Mouse (Mus musculus) layer of hippocampus, adult 9-11 months (tissue): ENCODE data around the gene AW822073.
"Not testable (repeated sequence)": the region's sequence is repeated elsewhere in the genome, so short reads cannot be mapped to it uniquely, and the experiment has no call there.

ENCODE experiments used
- DNase-seq: peaks from one replicate; pipeline ENCODE4 v3.0.0; 2022

AW822073 gene

DNA sequence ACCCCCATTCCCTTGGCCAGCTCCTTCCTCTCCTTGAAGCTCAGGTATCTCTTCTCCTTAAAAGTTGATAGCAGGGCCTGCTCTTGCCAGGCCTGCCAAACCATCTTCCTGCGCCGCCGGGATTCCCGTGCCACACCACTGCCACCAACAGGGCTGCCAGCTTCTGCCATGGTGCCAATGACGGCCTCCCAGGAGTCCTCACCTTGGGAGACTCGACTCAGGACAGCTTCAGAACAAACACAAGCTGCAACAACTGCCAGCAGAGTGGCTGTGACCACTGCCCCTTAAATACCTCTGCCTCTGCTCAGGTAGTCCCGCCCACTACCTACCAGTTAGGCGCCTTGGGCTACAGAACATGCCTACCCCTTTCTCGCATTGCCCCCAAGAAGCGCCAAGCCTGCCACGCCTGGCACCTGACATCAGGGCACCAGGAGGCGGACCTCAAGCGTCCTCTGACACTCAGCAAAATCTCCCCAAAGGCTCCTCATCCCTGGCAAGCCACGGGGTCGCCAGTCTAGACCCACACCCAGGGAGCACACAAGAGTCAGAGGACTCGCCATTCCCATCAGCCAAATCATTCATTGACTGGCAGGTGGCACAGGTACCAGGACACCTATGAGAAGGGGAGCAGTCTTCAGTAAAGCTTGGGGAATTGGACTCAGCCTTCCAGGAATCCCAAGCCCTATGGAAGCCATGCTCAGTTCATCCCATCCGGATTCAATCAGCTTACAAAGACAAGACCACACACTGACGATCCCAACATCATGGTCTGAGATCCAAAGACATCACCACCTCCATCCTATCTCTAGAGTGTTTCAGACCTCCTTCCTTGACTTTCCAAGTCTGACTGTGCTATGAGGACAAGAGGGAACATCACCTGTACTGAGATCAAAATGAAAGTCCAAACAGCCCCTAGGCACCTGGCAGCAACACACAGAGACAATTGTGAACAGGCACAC lies at the start of gene AW822073:
TSS of gene AW822073 (minus strand) at position 104 of the 959 bp plus-strand sequence.
- DNase-seq = not testable (repeated sequence)

DNA sequence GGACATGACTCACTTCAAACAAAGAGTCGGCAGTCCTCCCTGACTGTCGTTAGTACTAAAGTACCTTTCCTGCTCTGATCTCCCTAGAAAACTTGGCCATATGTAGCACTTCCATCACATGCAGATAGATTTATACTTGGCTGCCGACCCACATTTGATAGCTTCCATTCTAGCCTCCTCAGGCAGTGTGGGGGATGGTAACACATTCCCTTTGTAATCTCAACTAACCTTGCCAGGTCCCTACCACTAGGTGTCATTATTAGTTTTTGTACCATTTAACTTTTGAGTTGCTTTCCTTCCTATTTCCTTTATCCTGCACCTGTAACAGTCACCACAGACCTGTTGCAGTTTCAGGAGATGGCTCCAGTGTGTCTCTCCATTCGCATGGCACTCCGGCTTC lies 33.7 kb upstream of the AW822073 start:
- DNase-seq = no peak

DNA sequence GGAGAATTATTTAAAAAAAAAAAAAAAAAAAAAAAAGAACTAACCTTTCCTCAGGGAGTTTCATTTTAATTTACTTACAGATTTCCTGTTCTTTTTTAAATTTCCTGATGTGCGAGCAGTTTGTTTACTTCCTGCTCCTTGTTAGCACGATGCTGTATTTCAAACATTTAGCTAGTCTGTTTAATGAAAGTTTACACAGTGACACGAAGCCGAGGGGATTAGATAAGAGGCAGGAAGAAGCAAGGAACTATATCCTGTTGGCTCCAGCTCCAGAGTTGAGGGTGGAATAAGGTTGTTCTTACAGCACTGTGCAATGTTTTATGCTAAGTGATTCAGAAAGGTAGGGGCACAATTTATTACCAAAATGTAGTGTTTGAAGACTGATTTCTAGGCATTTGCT lies 31.2 kb upstream of the AW822073 start:
- DNase-seq = no peak

DNA sequence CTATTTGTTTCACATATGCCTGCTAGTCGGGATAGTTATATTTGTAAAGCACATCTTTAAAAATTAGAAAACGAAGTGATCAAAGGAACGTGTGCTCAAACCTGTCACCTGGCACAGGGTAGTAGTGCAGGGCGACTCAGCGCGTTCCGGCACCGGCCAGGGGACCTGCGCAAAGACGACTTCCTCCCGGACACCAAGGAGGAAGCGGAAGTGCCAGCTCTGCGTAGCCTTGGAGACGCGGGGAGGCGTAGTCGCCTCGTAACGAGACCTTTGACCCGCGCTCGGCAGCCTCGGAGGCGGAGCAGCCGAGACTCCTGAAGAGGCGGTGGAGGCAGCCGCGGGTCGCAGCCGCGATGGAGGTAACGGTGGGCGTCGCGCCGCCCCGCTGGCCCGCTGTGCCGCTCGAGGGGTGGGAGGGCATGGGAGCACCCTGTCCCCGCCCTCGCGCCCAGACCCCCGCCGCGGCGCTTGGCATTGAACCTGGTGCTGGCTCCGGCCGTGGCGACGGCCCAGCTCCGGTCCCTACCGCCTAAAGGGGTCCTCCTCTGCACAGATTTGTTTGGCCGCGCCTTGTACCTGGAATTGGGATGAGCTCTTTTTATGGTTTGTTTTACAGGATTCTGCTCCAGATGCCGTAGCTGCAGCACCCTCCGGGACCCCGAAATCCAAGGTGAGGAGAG lies 30.6 kb upstream of the AW822073 start, which contains the start of gene Gcc2:
TSS of gene Gcc2 (plus strand) at position 285 of the 680 bp plus-strand sequence.
- DNase-seq = peak; percentile 95

- no peak for DNase-seq
Measured at GRCm38 (mm10) chr10:58254635-58255175, 30.0 kb upstream of the AW822073 start.

GRCm38 (mm10) chr10:58249535-58249934 lies 24.8 kb upstream of the AW822073 start:
- DNase-seq = no peak

- DNase-seq = not testable (repeated sequence)
Measured at GRCm38 (mm10) chr10:58238984-58239740, 14.4 kb upstream of the AW822073 start.

DNA sequence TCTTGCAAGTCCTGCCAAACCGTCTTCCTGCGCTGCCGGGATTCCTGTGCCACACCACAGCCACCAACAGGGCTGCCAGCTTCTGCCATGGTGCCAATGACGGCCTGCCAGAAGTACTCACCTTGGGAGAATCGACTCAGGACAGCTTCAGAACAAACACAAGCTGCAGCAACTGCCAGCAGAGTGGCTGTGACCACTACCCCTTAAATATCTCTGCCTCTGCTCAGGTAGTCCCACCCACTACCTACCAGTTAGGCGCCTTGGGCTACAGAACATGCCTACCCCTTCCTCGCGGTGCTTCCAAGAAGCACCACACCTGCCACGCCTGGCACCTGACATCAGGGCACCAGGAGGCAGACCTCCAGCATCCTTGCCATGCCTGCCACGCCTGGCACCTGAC lies 11.9 kb upstream of the AW822073 start, which contains the start of gene Gm4981:
TSS of gene Gm4981 (minus strand) at position 89 of the 400 bp plus-strand sequence.
- no peak for DNase-seq

GRCm38 (mm10) chr10:58234985-58235384 lies 10.3 kb upstream of the AW822073 start:
- not testable (repeated sequence) for DNase-seq

- DNase-seq = not testable (repeated sequence)
Measured at GRCm38 (mm10) chr10:58233740-58234121, 9.0 kb upstream of the AW822073 start.

GRCm38 (mm10) chr10:58233054-58233739 lies 8.5 kb upstream of the AW822073 start:
- DNase-seq = not testable (repeated sequence)

GRCm38 (mm10) chr10:58232641-58232969 lies 7.9 kb upstream of the AW822073 start, which contains the start of gene Duxf3:
TSS of gene Duxf3 (minus strand) at chr10:58232675.
- not testable (repeated sequence) for DNase-seq

DNA sequence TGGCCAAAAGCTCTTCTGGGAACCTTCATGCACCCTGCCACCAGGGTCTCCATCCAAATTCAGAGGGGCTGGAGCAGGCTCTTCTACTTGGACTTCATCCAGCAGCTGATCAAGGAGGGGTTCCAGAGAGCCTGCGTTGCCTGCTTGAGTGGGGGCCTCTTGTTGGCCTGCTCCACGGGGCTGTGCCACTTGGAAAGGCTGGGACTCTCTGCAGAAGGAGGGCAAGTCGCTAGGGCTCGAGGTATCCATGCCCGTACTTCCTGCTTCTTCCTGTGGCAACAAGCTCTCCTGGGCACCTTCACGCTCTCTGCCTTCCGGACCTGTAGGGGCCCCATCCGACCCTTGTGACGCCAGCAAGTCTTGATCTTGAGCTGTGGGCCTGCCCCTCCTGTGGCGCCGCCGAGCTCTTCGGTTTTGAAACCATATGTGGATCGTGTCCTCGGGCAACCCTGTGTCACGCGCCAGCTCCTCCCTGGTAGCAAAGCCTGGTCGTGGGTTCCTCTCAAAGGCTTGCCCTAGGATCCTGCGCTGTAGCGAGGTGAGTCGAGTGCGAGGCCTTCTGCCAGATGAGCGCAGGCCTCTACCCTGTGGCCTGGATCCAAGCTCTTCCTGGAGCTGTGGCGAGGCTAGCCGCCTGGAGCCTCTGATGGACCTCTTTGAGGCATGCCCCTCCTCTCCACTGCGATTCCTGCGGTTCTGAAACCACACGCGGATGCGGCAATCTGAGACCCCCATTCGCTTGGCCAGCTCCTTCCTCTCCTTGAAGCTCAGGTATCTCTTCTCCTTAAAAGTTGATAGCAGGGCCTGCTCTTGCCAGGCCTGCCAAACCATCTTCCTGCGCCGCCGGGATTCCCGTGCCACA lies 7.3 kb upstream of the AW822073 start:
- DNase-seq = peak; percentile 79

DNA sequence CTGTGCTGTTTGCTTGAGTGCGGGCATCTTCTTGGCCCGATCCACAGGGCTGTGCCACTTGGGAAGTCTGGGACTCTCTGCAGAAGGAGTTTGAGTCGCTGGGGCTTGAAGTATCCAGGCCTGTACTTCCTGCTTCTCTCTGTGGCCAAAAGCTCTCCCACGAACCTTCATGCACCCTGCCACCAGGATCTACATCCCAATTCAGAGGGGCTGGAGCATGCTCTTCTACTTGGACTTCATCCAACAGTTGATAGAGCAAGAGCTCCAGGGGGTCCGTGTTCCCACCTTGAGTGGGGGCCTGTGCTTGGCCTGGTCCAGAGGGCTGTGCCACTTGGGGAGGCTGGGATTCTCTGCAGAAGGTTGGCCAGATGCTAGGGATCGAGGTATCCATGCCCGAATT lies 6.4 kb upstream of the AW822073 start:
- DNase-seq = not testable (repeated sequence)

- not testable (repeated sequence) for DNase-seq
Measured at GRCm38 (mm10) chr10:58230021-58230420, 5.3 kb upstream of the AW822073 start.

DNA sequence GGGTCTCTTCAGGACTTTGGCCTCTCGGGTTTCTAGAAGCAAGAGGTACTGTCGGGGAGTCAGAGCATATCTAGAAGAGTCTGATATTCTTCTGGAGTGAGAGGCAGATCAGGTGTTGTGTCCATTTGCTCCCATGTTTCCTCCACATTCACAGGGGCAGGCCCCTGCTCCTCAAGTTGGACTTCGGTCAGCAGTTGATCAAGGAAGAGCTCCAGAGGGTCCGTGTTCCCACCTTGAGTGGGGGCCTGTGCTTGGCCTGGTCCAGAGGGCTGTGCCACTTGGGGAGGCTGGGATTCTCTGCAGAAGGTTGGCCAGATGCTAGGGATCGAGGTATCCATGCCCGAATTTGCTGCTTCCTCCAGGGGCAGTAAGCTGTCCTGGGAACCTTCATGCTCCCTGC lies 3.1 kb upstream of the AW822073 start:
- not testable (repeated sequence) for DNase-seq

GRCm38 (mm10) chr10:58226357-58226756 lies 1.6 kb upstream of the AW822073 start:
- not testable (repeated sequence) for DNase-seq

GRCm38 (mm10) chr10:58223972-58224805 lies 541 bp downstream of the AW822073 start:
- peak; percentile 76 for DNase-seq

GRCm38 (mm10) chr10:58223161-58223560 lies 1.6 kb downstream of the AW822073 start:
- not testable (repeated sequence) for DNase-seq

DNA sequence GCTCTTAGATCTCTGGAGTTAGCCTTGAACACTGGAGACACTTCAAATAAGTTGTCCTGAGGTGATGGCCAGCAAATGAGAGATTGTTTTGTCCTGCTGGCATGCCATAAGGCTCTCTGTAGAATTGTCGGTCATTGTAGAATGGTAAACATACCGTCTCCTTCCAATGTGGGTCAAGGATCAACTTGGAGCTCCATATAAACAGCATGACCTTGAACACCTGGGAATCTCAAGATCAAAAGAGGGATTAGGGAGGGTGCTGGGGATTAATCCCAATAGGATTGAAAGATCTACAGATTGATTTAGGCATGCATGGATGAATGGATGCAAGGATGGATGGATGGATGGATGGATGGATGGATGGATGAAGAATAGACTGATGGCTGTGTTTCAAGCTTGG lies 3.2 kb downstream of the AW822073 start:
- DNase-seq = not testable (repeated sequence)
